Mouse (Mus musculus): ENCODE measurements around the gene Gm49711. TPM values are rescaled to one million over a fixed set of nuclear protein-coding genes. Genes with fewer than 3 reads are reported as not detected.
A peak's percentile ranks its signal among the peaks of the same experiment; 100 is the strongest.
"Not testable (repeated sequence)": the region's sequence is repeated elsewhere in the genome, so short reads cannot be mapped to it uniquely, and the experiment has no call there.

Gene Gm49711
- total RNA-seq, 1 experiment from 2014 or later = not detected

DNA sequence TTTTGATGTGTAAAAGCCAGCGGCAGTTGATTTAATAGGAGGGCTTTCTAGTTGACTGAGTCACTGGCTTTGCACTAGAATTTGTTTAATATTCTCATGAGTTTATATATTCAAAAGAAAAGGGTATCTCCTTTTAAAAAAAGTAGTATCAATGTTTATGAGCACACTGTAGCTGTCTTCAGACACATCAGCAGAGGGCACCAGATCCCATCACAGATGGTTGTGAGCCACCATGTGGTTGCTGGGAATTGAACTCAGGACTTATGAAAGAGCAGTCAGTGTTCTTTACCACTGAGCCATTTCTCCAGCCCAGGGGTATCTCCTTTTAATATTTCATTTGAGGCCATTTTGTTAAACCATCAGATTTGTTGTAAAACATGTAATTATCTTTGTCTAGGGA is 4.7 kb downstream of the Gm49711 start:
- no peak for DNase-seq

DNA sequence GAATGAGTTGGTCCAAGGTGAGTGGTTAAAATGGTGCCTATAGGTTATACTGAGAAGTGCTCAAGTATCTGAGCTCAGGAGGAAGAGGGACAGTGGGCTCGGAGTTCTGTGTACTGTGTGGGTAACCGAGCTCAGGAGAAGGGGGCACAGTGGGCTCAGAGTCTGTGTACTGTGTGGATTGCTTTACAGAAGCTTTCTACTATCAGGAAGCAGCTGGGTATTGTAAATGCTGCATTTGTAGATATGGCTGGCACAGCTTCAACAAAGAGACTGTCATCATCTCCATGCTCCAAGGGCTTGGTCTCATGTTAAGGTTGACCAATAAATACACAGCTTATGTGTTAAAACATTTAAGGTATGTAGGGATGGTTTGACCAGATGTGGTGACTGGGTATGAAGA is 6.7 kb downstream of the Gm49711 start:
- DNase-seq = no peak

DNA sequence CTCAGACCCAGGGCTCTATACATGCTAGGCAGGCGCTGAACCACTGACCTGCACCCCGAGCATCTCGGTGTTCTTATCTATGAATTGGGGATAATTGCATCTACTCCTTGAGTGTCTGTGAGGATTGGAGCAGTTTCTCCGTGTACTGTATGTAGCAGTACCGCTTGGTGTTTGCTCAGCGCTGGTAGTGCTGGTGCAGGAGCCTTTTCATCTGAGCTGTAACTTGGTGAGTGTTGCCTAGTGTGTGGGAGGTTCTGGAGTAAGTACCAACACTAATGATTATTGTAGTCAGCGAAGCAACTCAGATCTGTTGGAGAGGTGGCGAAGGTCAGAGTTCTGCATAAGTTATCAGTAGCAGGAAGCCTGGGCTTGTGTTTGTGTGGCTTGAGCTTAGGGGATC is 12.2 kb downstream of the Gm49711 start:
- DNase-seq = no peak

DNA sequence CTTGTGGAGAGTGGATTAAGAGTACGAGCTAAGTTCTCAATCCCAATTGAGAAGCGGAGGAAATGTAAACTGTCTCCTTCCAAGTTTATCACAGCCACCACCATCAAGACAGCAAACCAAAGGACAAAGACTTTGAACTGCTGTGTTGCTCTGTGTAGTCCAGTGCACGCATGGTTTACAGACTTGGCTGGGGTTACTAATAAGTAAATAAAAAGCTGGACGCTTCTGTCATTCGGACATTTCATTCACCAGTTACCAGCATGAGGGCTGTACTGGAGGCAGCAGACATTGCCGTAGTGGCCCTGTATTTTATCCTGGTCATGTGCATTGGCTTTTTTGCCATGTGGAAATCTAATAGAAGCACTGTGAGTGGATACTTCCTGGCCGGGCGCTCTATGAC is 18.7 kb downstream of the Gm49711 start:
- no peak for DNase-seq

DNA sequence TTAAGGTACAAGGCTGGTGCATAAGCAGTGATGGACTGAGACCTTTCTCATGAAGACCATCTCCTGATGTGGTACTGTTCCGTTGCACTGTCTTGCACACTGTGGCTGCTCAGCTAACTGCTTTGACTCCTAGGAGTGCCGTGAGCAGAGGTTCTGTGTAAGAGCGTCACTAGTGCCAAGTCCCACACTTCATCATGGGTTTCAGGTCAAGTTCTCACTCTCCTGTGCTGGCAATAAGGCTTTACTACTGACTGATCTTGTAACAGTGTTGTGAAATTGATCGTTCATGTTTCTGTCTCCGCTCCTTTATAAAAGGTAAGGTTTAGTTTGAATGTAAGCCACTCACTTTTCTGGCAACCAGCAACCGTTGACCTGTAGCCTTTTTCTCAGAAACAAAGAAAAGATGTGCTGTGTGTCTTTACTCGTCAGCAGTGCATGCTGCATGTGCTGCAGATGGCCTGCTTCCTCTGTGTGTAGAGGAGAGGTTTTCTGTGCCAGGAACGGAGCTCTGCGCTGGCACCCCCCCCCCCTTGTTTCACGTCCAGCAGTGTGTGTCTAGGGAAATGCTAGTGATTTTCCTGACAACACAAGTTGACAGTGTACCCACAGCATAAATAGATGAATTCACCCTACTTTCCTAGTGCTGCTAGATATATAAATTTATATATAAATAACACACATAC is 25.8 kb downstream of the Gm49711 start:
- no peak for DNase-seq

DNA sequence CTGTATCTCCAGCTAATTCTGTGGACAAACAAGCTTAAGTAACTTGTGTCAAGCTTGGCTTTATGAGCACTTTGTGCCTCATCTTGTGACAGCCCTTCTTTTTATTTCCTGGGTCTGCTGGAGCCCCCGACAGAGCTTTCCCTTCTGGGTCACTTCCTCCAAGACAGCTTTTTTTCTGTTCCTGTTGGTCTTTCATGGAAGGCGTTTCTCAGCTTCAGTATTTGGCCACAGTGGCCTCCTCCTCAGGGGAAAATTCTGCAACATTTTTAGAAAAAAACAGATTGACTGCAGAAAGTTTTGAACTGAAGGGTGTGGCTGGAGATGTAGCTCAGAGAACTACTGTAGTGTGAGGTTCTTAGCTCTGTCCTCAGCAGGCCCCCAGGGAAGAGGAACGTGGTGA is 31.1 kb downstream of the Gm49711 start:
- no peak for DNase-seq

DNA sequence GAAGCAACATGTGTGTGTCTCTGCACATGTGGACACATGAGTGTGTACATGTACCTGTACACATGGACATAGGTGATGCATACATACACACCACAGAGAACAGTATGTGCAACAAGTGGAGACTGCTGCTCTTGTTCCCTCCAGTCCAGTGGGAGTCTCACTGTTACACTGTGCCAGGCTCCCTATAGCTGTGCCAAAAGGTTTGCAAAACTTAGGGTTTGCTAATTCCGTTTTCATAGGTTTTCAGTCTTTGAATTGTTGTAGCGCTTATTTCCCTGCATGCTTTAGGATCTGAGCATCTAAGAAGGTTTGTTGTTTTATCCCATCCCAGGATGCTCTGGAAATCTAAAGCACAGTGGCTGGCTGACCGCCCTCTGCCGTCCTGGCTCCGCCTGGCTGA is 33.8 kb downstream of the Gm49711 start:
- no peak for DNase-seq

DNA sequence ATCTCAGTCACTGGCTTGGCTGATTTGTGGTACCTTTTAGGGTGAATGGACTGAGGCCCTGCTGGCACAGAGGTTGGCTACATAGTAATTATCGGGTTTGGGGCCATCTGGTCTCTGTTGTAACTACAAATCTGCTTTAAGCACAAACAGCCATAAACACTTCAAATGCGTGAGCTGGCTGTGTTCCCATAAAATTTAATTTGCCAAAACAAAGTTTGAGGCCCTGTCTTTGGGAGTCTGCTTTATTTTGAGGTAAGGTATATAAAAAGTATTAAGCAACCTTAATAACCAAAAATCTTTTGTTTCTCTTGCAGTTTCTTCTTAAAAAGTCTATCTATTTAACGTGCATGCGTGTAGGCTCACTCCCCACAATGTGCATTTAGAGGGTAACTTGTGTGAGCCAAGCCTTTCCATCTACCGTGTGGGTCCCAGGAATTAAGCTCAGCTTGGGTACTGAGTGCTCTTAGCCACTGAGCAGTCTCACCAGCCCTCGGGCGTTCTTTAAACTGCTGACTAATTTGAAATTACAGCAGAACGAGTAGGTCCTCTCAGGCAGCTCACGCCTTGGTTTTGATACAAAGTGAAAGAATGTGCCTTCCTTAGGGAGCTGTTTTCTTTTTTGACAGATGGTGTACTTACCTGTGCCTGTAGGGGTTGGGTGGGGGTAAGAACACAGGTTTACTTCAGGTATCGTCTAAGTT is 40.4 kb downstream of the Gm49711 start:
- no peak for DNase-seq

DNA sequence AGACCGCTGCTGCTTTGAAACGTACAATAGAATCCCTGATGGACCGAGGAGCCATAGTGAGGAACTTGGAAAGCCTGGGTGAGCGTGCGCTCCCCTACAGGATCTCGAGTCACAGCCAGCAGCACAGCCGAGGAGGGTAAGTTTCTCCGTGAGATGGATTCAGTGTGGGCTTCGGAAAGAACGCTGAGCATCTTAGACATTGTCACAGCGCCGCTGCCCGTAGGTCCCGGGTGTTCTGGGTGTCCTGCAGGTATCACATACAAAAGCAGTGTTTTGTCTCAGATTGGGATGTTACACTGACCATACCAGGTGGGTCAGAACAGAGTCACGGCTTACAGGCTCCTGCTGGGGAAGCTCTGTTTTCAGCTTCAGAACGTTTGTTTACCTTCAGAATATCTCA is 41.5 kb downstream of the Gm49711 start:
- no peak for DNase-seq

DNA sequence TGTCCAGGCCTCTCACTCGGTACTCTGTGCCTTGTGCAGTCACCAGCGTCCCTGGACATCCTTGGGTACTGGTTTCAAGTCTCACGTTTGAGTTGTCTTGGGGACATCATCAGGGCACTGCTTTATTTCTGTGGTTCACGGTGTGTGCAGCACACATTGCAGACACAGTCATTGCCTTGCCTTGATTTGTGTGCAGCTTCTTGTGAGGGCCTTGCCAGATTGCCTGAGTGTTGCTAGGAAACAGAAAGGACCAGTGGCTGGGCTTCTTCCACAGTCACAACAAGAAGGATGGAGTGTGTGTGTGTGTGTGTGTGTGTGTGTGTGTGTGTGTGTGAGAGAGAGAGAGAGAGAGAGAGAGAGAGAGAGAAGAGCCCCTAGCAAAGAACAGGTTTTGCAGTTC is 42.0 kb downstream of the Gm49711 start:
- no peak for DNase-seq

DNA sequence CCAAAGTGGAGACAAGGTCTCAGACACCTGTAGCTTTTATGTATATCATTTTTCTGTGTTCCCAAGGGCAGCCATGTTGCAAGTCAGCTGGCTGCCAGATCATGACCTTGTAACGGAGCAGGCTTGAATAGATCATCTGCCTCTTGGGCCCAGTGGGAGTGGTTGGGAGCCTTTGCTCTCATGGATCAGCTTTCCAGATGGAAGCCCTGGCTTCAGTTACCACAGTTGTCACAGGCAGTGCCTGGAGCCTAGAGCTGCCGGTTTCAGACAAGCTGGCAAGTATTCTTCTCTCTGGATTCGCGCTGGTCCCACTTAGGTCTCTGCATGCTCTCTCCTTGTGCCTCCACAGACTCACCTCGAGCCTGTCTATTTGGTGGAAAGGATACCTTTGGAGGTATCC is 44.0 kb downstream of the Gm49711 start:
- DNase-seq = peak; percentile 67

DNA sequence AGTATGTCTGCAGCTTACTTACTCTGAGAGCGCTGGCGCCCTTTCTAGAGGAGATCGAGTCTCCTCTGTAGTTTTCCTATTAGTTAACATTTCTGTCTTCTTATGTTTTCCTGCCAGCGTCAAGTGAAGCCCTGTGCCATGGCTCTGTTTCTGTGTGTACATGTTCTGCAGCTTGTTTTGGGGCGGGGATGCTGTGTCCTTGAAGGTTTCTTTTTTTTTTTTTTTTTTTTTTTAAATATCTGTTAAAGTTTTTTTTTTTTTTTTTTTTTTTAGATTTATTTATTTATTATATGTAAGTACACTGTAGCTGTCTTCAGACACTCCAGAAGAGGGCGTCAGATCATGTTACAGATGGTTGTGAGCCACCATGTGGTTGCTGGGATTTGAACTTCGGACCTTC is 44.8 kb downstream of the Gm49711 start:
- not testable (repeated sequence) for DNase-seq

DNA sequence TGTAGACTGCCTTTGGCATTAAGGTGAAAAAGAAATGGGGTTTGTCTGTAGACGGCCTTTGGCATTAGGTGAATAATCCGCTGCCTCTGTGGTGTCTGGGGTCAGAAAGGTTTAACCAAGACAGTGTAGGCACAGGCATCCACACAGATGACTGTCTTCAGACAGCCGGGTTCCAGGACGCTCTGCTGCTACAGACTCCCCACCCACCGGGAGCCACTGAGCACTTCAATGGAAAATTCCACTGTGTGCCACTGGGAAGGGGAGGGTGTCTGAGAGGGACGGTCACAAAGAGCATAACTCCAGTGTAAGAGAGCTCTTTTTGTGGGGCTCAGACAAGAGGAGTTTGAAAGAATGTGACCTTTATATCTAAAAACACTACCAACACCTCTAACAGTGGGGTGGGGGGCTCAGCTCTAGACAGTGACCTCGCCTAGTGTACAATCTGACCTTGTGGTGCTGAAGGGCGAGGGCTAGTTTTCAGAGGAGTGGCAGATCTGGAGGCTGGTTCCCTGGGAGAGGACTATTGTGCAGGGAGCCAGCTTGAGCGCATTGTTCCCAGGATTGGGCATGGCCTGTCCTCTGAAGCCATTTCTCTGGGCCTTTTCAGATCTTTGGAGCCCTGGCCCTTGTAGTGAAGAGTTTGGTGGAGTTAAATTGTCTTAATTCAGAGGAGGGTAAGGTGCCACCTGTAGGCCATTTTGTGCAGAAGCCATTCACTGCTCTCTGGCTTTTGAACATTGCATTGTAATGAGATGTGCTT is 45.6 kb downstream of the Gm49711 start:
- peak; percentile 68 for DNase-seq

DNA sequence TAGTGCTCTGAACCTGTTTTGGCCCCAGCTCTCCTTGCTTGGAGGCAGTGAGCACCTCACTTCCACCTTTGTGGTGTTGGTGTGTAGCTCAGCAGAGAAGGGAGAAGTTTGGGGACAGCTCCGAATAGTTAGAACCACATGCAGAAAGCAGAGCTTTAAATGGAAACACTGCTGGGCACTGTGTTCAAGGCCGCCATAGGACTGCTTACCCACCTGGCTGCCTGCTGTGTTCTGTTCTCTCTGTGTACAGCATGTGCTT is 46.1 kb downstream of the Gm49711 start:
- no peak for DNase-seq

DNA sequence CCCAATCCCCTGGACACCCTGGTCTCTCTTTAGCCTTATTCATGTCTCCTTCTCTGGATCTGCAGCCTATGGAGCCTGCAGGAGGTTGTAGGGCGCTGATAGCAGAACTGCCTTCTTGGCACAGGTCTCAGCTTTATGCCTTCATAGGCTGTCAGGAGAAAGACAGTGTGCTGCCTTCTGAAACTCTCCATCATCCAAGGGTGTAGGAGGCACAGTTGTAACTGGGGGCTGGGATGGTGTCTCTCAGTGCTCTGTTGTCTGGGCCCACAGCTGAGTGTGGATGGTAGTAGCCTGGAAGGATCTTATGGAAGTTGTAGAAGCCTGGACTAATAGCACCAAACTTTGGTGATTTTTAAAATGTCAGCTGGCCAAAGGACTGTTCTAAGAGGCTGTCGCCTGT is 46.8 kb downstream of the Gm49711 start:
- no peak for DNase-seq

DNA sequence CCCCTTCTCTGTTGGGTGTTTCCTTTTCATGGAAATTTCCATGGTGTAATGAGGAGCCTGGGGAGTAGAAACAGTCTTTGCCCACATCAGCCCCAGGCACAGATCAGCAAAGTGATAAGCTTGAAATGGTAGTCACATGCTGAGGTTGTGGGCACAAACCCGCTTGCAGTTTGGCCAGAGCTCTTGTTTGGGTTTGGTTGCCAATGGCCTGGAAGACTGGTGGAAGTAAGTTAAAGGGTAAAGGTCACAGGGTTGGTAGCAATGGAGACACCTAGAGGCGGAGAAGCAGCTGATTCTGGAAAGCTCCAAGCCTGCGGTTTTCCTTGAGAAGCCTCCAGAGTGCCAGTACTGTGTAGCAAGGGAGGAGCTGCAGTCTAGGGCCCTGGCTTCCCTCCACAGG is 47.5 kb downstream of the Gm49711 start:
- DNase-seq = peak; percentile 57

DNA sequence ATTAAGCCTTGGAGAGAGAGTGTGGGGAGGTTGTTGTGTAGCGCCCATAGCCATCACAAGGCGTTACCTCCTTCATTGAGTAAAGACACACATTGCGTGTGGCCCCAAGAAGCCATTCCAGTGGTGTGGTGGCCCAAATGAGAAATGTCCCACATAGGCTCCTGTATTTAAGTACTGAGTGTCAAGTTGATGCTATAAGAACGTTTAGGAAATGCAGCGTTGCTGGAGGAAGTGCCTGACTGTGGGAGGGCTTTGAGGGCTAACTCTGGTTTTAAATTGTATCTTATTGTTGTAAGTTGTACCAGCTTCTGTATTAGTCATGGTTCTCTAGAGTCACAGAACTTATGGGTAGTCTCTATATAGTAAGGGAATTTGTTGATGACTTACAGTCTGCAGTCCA is 49.2 kb downstream of the Gm49711 start:
- no peak for DNase-seq

DNA sequence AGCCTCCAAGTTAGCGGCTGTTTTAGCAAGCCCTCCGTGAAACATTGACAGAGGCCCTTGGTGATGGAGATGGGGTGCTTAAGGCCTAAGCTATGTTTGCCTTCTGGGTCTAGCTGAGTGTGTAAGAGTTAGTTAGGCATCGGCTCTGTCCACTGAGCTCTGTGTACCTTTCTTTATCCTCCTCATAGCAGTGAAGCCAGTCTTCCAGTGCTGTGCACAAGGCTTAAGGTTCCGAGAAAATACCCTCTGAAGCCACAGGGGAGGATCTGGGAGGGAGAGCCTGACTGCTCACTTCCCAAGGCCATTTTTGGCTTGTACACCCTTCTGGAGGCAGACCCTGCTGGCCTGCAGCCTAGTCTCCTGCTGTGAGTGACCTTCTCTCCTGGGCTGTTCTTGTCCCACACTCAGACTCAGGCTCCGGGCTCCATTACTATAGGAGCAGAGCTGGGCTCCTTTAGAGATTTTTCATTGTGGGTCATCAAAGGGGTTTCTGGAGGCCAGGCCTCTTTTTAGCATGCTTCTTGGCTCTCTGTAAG is 56.7 kb downstream of the Gm49711 start:
- DNase-seq = peak; percentile 80

DNA sequence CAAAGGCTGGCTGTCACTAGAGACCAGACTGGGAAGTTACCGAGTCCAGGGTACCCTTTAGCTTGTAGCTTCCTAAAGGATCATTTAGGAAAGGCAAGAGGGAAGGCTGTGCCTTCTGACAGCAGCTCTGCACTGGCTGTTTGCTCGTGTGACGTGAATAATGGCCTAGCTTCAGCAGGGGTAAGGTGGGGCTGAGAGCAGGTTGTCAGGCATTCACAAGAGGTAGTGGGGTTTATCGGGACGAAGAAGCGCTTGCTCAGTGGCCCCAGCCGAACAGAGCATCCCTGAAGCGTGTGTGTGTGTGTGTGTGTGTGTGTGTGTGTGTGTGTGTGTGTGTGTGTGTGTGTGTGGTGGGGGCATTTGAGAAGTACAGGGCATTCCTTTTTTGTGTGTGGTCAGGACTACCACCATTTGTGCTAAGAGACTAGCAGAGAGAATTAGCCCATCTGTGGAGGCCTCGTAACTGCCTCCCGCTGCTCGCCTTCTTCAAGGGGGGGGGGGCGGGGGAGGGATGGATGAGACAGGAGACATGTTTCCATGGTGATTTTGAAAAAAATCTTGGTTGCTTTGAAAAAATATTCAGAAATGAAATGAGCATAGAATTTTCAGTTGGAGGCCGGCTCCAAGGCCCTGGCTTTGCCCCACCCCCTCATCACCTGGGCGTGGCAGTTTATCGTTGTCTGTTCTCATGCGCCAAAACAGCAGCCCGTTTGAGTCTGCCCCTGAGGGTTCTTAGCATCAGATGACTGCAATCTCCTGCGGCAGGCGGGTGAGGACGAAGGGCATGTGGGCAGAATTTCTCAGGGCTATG is 57.7 kb downstream of the Gm49711 start:
- DNase-seq = peak; percentile 83

DNA sequence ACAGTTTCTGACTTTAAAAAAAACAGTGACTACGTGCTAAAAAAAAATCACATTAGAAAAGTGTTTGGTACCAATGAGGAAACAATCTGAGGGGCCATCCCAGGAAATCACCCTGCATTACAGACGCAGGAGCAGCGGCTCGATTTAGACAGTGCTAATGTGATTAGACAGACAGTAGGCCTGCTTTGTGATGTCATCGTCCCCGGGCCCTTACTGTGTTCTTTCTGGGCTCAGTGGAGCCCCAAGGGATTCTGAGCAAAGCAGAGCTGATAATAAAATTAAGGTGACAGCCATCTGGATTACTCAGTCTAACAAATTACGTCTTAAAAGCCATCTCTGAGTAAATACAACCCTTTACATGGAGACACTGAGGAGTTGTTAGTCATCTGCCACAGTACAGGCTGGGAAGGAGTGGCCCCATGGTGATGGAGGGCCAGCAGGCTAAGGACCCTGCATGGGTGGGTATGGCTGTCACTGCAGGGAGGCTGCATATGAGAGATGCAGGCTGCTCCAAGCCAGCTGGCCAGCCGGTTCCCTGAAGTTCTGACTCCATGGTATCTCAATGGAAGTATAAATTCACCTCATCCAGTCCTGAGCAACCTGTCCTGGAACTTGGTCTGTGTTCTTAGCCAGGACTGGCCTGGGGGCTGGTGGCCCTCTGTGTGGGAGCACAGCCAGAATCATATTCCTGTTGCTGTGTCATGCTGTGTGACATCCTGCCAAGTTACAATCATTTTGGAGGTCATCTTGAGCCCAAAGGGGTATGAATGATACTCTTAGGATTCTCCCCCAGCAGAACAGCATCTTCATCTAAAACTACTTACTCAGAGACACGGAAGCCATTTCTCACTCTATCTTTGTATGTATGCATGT is 59.5 kb downstream of the Gm49711 start:
- DNase-seq = peak; percentile 55

DNA sequence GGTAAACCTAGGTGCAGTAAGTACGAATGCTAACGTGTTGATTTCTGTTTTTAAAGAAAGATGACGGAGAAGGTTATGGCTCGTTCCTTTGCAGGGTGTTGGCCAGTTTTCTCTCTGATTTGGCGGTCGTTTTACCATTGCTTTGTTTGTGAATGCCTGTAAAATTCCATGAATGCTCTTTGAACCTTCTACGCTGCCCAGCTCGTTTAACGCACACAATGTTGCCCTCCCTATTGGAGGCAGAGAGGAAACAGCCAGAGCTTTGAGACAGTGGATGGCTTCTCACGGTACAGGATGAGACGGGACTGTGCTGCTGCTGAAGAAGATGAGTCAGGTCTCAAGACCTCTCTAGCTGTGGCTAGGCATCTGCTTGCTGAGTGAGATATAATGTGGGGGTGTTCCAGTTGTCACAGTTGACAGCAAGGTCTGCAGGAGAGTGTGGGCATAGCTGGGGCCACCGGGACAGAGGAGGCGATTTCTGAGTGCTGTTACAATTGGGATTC is 60.9 kb downstream of the Gm49711 start:
- no peak for DNase-seq

Data from adrenal gland, postnatal 14 days (tissue).